Comparison of ENCODE assay signal across 22 mouse cellular contexts in the genomic region with DNA sequence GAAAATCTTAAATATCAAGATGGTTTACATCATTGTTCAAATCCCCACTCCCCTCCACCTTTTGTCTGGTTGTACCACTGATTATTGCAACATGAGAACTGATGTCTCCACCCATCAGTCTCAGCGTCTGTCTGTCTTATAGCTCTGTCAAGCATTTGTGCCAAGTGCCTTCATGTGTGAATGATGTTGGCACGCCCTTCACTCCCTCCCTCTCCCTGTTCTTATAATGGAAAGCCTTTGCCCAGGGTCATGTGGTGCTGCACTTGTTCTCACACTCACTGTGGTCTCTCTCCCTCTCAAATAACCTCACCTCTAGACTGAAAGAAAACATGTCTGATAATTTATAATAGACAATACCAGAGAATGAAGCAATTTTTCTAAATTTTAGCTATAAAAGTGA.
DNase-seq lines count a peak whose midpoint lies in the region; ATAC-seq and TF ChIP-seq lines count a peak whose summit lies in the region.
"Had no signal": no experiment of that assay in that cellular context is flagged by ENCODE, and none has a peak within 500 bp of the region (broad histone marks: within the 10 kb centered on the region; RNA-seq: fewer than 3 reads in every experiment).

No protein-coding gene starts in this region.

- no peaks in the 10 kb centered on the region for H3K4me1 ChIP-seq in hindbrain, postnatal 0 days (ENCODE audit: insufficient read depth, low read length)
- no peaks in the 10 kb centered on the region for H3K4me1 ChIP-seq in hindbrain, embryonic 13.5 days (replicated peaks)
- 0 out of 2 replicates have a peak, but pooled peaks cover 3% of the 10 kb centered on the region for H3K4me1 ChIP-seq in forebrain, embryonic 15.5 days
- H3K4me1 ChIP-seq: hindbrain, embryonic 10.5 days; limb, embryonic 12.5 days; liver, embryonic 13.5 days; lung, embryonic 15.5 days; midbrain, embryonic 13.5 days had no signal

- WGBS in hindbrain, postnatal 0 days, result 41% methylated on average over 2 of the region's 2 CpGs
- 70% methylated on average over 2 of the region's 2 CpGs for WGBS in hindbrain, embryonic 13.5 days
- WGBS in forebrain, embryonic 15.5 days, result 24% methylated on average over 2 of the region's 2 CpGs

- H3K27ac ChIP-seq in hindbrain, postnatal 0 days, result no peak overlapping the region
- H3K27ac ChIP-seq in hindbrain, embryonic 13.5 days, result no peak overlapping the region
- no peak overlapping the region for H3K27ac ChIP-seq in forebrain, embryonic 15.5 days (replicated peaks)
- H3K27ac ChIP-seq: hindbrain, embryonic 10.5 days; layer of hippocampus, adult 2 months; left cerebral cortex, adult 2 months; limb, embryonic 12.5 days; liver, embryonic 13.5 days; lung, embryonic 15.5 days; macrophage; midbrain, embryonic 13.5 days had no signal

- no peak overlapping the region for H3K4me2 ChIP-seq in hindbrain, postnatal 0 days (ENCODE audit: low read depth, low read length)
- H3K4me2 ChIP-seq in hindbrain, embryonic 13.5 days, result no peak overlapping the region
- H3K4me2 ChIP-seq in forebrain, embryonic 15.5 days (replicated peaks), result no peak overlapping the region
- H3K4me2 ChIP-seq: limb, embryonic 12.5 days; liver, embryonic 13.5 days; lung, embryonic 15.5 days; midbrain, embryonic 13.5 days had no signal

- no peak overlapping the region for H3K4me3 ChIP-seq in hindbrain, postnatal 0 days (ENCODE audit: low read length)
- no peak overlapping the region for H3K4me3 ChIP-seq in hindbrain, embryonic 13.5 days
- H3K4me3 ChIP-seq in forebrain, embryonic 15.5 days, result no peak overlapping the region
- H3K4me3 ChIP-seq: hindbrain, embryonic 10.5 days; layer of hippocampus, adult 2 months; left cerebral cortex, adult 2 months; limb, embryonic 12.5 days; liver, embryonic 13.5 days; lung, embryonic 15.5 days; midbrain, embryonic 13.5 days had no signal

- ATAC-seq in cerebellum, adult (ENCODE audit: insufficient number of reproducible peaks, low FRiP score, low TSS enrichment), result peak; percentile 78; the same call in 1 of the 2 replicates
- ATAC-seq in hindbrain, postnatal 0 days, result peak; percentile 81
- ATAC-seq in hindbrain, embryonic 13.5 days (ENCODE audit: low FRiP score), result no peak
- peak; percentile 89 for ATAC-seq in forebrain, embryonic 15.5 days (replicated peaks)
- ATAC-seq: CD4-positive, CD25-positive, alpha-beta regulatory T cell, adult 4 months; intestine, postnatal 0 days; midbrain, embryonic 13.5 days had no signal

- no peak for TF ChIP-seq CTCF in hindbrain, postnatal 0 days (IDR thresholded peaks at IDR 0.05; ENCODE audit: low read depth)

- H3K9ac ChIP-seq in hindbrain, postnatal 0 days (replicated peaks; ENCODE audit: low read length), result no peak overlapping the region
- no peak overlapping the region for H3K9ac ChIP-seq in hindbrain, embryonic 13.5 days
- H3K9ac ChIP-seq in forebrain, embryonic 15.5 days (replicated peaks), result no peak overlapping the region
- H3K9ac ChIP-seq: limb, embryonic 12.5 days; liver, embryonic 13.5 days; lung, embryonic 15.5 days; midbrain, embryonic 13.5 days had no signal

- H3K36me3 ChIP-seq in hindbrain, postnatal 0 days (ENCODE audit: insufficient read depth, low read length), result peaks cover 24% of the 10 kb centered on the region
- H3K36me3 ChIP-seq in hindbrain, embryonic 13.5 days, result peaks cover 61% of the 10 kb centered on the region
- peaks cover 47% of the 10 kb centered on the region for H3K36me3 ChIP-seq in forebrain, embryonic 15.5 days

- no peaks in the 10 kb centered on the region for H3K27me3 ChIP-seq in hindbrain, postnatal 0 days (ENCODE audit: insufficient read depth, low read length)
- H3K27me3 ChIP-seq in hindbrain, embryonic 13.5 days, result no peaks in the 10 kb centered on the region
- no peaks in the 10 kb centered on the region for H3K27me3 ChIP-seq in forebrain, embryonic 15.5 days
- H3K27me3 ChIP-seq: limb, embryonic 12.5 days; liver, embryonic 13.5 days; lung, embryonic 15.5 days; midbrain, embryonic 13.5 days had no signal

- H3K9me3 ChIP-seq in hindbrain, postnatal 0 days (ENCODE audit: low read length), result no peaks in the 10 kb centered on the region
- H3K9me3 ChIP-seq in hindbrain, embryonic 13.5 days, result no peaks in the 10 kb centered on the region
- H3K9me3 ChIP-seq in forebrain, embryonic 15.5 days, result no peaks in the 10 kb centered on the region
- H3K9me3 ChIP-seq: G1E; hindbrain, embryonic 10.5 days; limb, embryonic 12.5 days; liver, embryonic 13.5 days; lung, embryonic 15.5 days; midbrain, embryonic 13.5 days had no signal

- no peak for DNase-seq in cerebellum, adult 8-10 months
- peak; percentile 56 for DNase-seq in hindbrain, postnatal 0 days (ENCODE audit: low spot score)
- peak; percentile 45 for DNase-seq in cerebellum, adult 9-11 months
- no peak for DNase-seq in embryo, embryonic 10.5 days (ENCODE audit: low spot score)
- no peak for DNase-seq in right cerebral cortex, postnatal 36 days (ENCODE audit: low spot score in 2 of 2)
- DNase-seq: gastrocnemius, postnatal 10 days; heart, adult 18-20 months; liver, embryonic 13.5 days; right cerebral cortex, postnatal 14 days had no signal

Comparison
In these comparisons a context has a peak if more than half of its experiments do, and no peak if none do; other contexts are left out.
1. DNase-seq: peak in hindbrain, postnatal 0 days (single experiment) and cerebellum, adult 9-11 months (single experiment); none in cerebellum, adult 8-10 months (single experiment), embryo, embryonic 10.5 days (single experiment) and right cerebral cortex, postnatal 36 days (0 of 2).